Mouse (Mus musculus) urinary bladder, postnatal 14 days (tissue): ENCODE data around the gene Erh.

Experiments
- DNase-seq: peaks from one replicate; pipeline ENCODE4 v3.0.0; 2021; ENCODE audit warnings: low spot score

The Erh gene

DNA sequence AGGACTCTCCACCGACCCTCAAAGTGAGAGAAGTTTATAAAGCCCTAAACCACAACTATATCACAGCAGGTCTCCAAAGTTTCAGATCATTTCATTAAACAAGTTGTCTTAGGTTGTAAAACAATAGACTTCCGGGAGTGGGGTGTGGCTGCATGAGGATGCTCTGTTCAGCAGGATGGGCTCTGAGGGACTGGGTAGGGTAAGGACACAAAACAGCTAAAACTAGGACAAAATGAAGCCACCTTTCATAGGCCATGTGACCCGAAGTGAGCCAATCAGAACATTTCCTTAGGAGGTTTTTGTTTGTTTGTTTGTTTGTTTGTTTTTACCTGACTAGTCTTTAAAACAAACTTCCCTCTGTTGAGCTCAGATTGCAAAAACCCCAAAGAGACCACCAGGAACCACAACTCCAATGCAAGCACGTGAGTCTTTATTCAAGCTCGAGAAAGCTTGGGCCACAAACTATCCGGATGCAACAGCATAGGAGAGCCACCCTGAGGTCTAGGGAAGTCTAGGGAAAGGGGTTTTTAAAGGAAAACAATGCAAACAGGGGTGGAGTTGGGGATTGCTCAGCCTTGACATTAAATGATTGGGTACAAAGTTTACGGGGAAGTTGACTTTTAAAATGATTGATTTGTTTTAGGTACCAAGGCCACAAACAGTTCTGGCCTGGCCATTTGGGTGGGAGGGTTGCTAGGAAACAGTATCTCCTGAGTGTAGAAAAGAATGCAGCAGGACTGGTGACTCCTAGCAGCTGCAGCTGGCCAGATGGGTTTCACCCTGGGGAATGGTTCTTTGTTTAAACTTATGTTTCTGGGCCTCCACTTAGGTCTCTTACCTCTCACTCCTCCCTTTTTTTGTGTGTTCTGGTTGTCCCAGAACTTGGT lies 28.5 kb downstream of the Erh start:
- no peak for DNase-seq

DNA sequence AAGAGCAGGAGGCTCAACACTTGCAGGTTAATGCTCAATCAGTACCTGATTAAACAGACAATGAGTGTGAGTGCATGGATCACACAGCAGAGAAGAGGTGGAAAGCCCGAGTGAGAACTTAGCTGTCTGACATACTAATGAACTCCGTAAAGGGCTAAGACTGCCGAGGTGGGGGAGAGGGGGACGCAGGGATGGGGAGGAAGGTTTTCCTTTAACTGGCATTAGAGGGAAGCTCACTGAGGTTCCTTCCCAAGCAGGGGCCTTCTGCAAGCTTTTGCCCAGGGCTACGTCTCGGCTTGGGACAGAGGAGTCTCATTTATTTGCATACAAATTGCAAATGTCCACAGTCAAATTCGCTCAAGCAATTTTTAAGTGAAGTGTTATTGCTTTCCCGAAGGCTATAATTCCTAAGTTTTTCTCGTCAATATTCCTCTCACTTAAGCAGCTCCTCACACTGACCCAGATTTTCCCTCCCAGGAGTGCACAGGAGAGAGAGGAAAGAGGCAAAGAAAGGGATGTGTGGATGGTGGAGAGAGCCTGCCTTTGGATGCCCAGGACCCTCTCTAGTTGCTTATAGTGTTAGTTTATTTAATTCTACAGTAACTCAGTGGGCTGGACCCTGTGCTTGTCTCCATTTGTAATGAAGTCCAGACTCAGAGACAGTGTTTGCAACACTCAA lies 31.9 kb downstream of the Erh start:
- DNase-seq = no peak

DNA sequence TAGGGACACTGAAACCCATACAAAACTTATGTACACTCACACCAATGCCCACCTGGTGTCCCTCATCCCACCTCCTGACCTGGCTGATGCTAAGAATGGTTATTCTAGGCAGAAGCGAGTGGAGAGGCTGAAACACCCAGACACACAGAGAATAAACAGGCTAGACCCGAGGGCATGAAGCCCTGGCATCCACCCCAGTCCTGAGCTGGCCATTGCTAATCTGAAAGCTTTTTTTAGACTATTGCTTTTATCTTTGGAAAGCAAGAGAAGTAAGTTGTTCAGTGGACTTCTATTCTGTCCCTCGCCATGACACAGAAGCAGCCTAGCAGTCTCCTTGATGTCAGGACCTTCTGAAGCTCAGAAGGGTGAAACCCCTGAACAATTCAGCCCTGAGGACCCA lies 34.2 kb downstream of the Erh start:
- DNase-seq = no peak

DNA sequence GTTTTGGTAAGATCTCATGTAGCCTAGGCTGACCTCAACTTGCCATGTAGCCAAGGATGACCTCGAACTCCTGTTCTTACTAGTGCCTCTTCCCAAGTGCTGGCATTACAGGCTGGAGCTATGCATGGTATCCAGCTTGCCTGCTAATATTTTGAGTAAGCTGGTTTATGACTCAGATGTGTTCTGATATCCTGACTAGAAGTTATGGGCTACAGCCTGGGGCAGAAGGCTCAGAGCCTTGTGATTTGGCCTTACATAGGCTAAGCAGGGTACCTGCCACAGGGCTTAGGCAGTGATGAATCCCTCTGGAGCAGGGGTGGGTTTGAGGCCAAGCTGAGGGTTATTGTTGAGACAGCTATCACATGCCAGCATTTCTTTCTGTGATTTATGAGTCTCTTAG lies 35.6 kb downstream of the Erh start:
- DNase-seq = no peak

DNA sequence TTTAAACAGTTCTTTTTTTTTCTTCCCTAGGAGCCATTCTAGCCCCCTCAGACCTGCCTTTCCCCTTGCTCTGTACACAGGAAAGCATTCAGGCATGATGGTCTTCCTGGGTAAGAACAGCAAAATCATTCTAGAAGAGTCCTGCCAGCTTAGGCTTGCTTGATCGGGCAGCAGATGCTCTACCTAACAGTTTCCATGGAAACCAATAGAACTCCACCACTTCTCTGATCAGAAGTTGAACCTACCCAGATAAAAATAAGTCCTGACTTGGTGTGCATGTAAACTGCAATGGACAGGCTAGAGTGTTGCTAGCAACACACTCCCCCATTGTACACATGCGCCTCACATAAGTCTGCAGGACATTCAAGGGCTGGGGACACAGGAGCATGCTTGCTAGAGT lies 39.9 kb downstream of the Erh start:
- no peak for DNase-seq

DNA sequence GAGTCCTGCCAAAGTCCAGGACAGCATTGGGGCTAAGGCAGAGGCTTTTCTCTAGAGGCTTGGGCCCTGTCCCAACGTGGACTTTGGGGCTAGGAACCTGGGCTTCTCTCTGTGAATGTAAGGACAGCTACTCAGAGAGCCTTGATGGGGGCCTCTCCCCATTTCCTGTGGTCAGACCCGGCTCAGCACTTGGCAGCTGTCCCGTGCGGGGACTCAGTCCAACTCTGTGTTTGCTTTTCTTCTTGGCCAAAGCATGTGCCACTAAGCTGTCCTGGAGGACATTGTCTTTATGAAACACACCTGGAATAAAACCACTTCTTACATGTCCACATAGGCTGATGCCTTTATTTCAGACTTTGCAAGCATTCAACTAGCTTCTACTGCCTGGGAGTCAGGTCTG lies 40.6 kb downstream of the Erh start:
- DNase-seq = peak; percentile 50

DNA sequence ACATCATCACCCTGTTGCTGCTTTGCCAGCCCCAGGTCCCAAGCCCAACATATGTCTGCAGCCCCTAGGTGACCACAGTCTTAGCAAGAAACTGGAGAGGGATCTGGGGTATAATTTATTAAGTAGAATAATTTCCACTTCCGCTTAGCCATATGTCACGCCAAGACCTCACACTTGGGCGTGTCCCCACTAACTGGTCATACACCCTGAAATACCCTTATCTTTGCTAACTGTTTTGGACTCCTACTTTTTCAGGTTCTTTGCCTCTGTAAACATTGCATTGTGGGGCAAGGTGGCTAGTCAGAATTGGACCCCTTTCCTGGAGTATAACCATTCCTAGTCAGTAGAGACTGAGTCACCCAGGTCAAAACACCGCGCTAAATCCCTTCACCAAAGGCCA lies 41.7 kb downstream of the Erh start:
- no peak for DNase-seq

DNA sequence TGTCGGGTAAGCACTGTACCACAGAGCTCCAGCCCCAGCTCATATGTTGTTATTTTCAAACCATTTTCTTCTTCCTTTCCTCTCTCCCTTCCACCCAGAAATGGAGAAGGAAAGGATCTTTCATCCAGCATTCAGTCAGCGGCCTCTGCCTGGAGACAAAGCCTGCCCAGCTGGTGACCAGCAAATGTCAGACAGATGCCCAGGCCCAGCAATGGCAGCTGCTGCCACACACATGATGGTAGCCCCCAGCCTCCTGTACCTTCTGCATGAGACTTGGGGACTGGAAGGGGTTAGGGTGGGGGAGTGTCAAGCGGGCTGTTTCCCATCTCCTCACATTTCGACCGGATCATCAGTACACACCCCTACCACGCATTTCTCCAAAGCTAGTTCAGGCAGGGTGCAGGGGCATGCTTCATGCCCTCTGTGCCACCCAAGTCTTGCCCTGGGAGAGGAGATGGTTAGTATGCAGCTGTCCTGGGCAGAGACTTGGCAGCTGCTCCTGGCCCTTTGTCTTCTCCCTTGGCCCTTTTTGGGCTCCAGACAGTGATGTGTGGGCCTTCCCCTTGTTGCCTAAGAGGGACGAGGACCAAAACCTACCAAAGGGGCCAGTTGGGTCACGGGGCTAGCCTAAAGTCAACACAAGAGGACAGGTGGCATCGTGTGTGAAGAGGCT lies 42.4 kb downstream of the Erh start:
- DNase-seq = no peak

DNA sequence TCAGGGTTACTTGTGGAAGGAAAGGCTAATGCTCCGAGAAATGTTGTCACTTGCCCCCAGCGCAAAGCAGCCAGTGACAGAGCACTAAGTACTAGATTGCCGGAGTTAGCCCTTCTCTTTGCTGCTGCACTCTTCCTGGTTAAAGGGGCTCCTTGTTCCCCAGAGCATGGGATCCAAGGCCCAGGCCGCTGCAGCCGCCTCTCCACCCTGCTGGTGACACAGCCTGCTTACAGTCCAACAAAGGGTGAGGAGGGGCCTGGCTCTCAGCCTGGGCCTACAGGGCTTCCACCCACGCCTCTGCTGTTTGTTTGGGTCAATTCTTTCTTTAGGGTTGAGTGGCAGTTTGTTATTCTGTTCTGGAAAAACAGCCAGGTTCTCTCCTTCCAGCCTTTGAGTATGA lies 45.4 kb downstream of the Erh start:
- DNase-seq = peak; percentile 58

DNA sequence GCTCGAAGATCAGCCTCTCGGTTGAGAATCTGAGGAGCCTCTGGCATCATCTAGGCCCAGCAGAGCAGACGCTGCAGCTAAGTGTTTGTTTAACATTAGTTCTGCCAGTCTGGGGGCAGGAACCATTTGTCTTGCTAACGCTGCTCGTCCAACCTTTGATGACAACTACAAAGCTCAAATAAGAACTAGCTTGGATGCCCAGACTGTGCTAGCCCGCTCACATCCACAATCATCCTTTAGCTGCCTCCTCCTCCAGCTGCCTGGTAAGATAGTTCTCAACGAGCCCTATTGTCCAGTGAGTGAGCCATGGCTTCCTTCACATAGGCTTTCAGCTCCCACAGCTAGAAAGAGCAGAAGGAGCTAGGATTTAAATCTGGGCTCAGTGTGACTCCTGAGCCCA lies 45.9 kb downstream of the Erh start:
- no peak for DNase-seq

DNA sequence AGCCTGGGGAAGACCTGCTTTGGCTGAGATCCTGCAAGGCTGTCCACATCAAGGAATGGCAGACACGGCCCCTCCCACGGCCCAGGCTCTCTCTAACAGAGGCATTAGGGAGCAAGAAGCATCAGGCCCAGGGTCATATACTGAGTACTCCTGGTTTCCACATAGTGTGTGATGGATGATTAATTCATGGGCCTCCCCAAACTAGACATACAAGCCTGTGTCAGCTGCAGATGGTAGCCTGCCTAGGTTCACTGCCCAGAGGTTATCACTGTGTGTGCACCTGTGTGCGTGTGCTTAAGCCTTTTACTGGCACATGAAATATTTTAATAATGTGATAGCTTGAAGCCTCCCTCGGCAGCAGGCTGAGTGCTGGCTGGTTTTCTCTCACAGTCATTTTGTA lies 48.2 kb downstream of the Erh start:
- no peak for DNase-seq

DNA sequence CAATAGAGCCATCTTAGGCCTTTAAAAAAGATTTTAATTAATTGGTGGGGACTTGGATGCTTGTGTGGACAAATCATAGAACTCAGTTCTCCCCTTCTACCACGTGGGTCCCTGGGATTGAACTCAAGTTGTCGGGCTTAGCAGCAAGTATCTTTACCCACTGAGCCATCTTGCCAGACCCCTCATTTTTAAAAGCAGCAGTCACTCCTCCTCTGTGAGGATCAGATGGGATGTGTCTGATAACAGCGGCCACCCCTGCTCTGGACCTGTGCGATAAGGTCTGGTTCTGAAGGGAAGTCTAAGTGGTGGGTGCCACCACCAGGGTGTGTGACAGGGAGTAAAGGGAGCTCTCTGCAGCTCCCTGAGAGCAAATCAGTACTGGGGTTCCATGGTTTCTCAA lies 48.6 kb downstream of the Erh start:
- no peak for DNase-seq

DNA sequence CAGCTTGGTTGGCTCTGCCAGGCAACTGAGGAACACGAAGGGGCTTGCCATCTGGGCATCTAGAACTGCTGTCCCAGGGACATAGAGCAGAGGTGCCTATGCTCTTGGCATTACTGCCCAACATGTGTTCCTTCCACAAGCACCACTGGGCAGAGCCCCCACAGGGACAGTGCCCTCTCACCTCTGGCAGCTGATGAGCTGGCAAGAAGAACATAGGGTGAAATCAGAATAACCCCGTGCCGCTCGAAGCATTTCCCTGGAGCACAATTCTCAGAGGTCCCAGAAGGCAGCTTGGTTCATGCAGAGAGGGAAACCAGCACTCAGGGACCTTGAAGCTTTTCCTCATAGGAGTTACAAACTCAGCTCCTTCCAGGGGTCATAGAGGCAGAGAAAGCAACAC lies 49.4 kb downstream of the Erh start:
- DNase-seq = no peak

DNA sequence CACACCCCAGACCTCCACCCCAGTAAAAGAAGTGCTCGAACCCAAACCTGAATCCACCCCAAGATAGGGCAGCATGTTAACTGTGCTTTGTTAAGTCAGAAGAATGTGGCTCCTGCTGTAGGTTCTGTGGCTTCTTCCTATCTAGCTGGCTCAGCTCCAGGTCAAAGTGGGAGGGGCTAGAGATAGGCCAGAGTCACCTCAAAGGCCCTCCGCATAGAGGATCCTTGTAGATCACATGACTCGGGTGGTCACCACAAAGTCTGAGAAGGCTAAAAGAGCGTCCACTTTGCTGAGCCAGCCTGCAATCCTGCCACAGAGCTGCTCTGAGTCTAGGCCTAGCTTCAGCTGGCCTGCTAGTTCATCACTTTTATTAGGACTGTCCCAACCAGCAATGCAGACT lies 50.0 kb downstream of the Erh start:
- DNase-seq = no peak

DNA sequence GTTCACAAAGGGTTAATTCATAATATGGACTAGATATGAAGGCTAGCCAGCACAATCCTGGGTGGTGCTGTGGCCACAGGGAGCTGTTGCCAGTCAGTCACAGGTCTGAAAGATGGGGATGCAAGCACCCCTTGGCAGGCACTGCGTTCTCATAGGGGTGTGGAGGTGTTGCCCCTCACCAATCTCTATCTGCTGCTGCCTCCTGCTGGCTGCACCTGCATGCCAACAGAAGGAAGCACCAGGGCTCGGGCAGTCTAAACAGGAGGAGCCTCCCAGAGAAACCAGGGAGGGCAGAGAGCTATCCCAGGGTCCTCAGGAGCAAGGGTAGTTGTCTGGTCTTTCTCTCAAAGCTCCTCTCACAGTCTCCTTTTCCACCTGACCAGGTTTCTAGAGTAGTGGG lies 59.2 kb downstream of the Erh start:
- DNase-seq = peak; percentile 49
